Mouse (Mus musculus): ENCODE measurements at regions not wholly inside any gene's neighbourhood (a gene's known extent, or its start where the extent isn't known, plus 50 kb on each side); places are given as distances from the start of the nearest gene placed in this dataset.

GRCm38 (mm10) chr1:185617691-185618090, 163.0 kb downstream of the Slc30a10 start:
- in situ Hi-C loops (cut with MboI; ENCODE audit: low sequenced_read_pairs), result no loop called here

GRCm38 (mm10) chr1:185619011-185619410, 164.4 kb downstream of the Slc30a10 start:
- in situ Hi-C loops (cut with MboI; ENCODE audit: low sequenced_read_pairs), result no loop called here

- in situ Hi-C loops (cut with MboI; ENCODE audit: low sequenced_read_pairs), result no loop called here
Measured at GRCm38 (mm10) chr1:185628401-185628800, 173.8 kb downstream of the Slc30a10 start.

DNA sequence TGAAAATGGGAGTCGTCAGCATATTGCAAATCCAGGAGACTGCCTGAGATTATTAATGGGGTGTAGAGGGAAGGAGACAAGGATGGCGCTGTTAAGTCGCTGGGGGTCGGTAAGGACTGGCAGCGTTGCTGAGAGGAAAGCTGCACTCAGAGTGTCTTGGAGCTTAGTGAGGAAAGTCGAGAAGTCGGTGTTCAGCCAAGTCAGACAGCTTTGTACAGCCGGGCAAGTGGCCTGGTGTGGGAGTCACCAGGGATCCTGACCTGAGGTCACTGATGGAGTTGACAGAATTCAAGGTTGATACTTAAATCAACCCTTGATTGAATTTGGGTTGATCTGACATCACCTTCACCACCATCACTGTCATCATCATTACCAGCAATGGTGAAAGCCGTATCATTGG, 175.3 kb downstream of the Slc30a10 start:
- in situ Hi-C loops (cut with MboI; ENCODE audit: low sequenced_read_pairs), result no loop called here

DNA sequence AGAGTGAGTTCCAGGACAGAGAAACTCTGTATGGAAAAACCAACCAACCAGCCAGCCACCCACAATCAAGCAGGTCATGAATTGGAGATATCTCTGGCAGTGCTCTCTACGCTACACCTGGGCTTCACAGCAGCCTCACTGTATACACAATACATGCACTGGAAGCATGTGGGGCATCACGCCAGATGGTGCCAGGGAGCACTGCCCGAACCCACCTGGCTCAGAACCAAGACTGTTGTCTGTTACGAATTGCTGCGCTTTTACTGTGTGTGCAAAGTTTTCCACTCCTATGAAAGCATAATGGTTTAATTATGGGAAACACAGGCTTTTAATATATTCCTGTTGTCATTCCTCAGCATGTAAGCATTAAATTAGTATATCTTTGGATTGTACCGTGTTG, 184.0 kb downstream of the Slc30a10 start:
- in situ Hi-C loops (cut with MboI; ENCODE audit: low sequenced_read_pairs), result no loop called here

- in situ Hi-C loops (cut with MboI; ENCODE audit: low sequenced_read_pairs), result no loop called here
Measured at GRCm38 (mm10) chr1:185639486-185639885, 184.8 kb downstream of the Slc30a10 start.

GRCm38 (mm10) chr1:185644026-185644425, 189.4 kb downstream of the Slc30a10 start:
- in situ Hi-C loops (cut with MboI; ENCODE audit: low sequenced_read_pairs), result no loop called here

GRCm38 (mm10) chr1:185648128-185648527, 193.5 kb downstream of the Slc30a10 start:
- in situ Hi-C loops (cut with MboI; ENCODE audit: low sequenced_read_pairs), result no loop called here

DNA sequence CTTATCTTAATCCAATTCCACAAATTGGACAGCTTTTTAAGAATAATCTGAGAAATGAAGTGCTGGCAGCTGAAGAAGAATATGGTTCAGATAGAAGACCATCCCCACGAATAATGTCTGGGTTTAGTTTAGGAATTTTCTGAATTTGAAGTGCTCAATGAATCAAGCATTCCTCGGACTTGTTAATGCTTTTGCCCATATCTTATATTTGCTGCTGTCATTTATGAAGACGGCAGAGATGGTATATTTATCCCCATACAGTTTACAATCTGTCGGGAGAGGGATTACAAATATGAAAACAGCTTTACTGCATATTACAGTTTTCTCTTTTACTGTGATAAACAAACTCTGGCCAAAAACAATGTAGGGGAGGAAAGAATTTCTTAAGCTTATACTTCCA, 194.3 kb downstream of the Slc30a10 start:
- in situ Hi-C loops (cut with MboI; ENCODE audit: low sequenced_read_pairs), result no loop called here

DNA sequence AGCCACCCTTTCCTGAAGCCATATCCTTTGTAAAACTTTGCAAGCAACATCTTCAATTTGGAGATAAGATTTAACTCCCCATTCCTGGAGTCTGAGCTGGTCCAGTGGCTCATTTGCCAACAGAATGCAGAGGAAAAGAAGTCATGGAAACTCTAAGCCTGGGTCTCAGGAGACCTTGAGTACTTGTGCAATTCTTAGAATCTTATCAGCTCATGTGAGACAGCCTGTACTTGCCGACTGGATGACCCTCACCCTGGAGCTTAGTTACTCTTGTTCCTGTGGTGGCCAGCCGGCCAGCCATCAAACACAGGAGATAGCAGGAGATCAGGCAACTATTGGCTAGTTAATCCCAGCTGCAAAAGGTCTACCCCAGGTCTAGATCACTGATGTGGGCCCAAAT, 196.3 kb downstream of the Slc30a10 start:
- in situ Hi-C loops (cut with MboI; ENCODE audit: low sequenced_read_pairs), result no loop called here

- in situ Hi-C loops (cut with MboI; ENCODE audit: low sequenced_read_pairs), result no loop called here
Measured at GRCm38 (mm10) chr1:185655021-185655420, 200.4 kb downstream of the Slc30a10 start.

DNA sequence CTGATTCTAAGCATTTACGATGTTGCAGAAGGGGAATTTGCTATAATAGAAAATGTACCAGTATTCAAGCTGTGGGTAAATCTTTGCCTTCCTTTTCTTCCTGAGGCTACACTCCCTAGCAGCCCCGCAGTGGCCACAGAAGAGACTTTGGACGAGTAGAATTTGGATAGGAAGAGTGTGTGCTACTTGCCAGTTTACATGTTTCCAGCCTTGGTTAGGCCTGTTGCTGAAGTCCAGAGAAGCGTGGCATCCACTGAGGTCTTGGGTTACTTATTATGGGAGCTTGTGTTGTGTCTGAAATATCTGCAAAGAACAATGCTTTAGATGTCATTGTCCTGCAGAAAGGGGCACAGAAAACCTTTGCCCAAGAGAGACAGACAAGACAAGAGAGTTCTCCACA, 200.8 kb downstream of the Slc30a10 start:
- in situ Hi-C loops (cut with MboI; ENCODE audit: low sequenced_read_pairs), result no loop called here

- in situ Hi-C loops (cut with MboI; ENCODE audit: low sequenced_read_pairs), result no loop called here
Measured at GRCm38 (mm10) chr1:185657286-185657685, 202.6 kb downstream of the Slc30a10 start.

DNA sequence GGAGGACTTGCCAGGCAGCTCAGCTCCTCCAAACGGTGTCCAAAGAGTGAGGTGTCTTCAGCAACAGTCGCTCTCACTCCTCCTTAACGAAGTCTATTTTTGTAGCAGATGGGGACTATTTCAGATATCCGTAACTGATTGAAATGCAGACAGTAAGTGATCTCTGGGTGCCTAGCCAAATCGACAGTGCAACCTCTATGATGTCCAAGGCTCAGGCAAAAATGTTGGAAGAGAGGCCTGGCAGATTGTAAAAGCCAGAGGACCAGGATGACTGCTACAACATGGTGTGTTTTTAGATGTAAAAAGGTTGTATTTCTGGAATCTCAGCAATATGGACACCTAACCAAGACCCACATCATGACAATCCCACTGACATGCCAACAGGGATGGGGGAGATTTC, 204.8 kb downstream of the Slc30a10 start:
- in situ Hi-C loops (cut with MboI; ENCODE audit: low sequenced_read_pairs), result no loop called here

- in situ Hi-C loops (cut with MboI; ENCODE audit: low sequenced_read_pairs), result no loop called here
Measured at GRCm38 (mm10) chr1:185662336-185662735, 207.7 kb downstream of the Slc30a10 start.

GRCm38 (mm10) chr1:185670029-185670741, 215.5 kb downstream of the Slc30a10 start:
- in situ Hi-C loops (cut with MboI; ENCODE audit: low sequenced_read_pairs), result no loop called here

DNA sequence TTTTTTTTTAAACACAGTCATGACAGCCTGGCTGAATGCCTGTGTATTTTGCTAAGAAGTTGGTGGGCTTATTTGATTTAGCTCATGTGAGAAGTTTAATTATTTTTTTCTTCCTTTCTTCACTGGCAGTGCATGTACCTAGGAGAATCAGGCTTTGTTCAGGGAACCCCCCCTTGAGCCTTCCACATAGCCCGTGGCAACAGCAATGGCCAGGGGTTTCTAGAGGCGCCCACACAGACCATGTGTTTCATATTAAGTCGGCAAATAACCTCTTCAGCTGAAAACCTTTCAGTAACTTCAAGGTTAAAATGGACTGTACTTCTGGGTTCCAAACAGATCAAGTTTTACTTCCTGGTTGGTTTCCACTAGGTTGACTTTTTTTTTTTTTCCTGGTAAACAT, 218.3 kb downstream of the Slc30a10 start:
- in situ Hi-C loops (cut with MboI; ENCODE audit: low sequenced_read_pairs), result no loop called here

DNA sequence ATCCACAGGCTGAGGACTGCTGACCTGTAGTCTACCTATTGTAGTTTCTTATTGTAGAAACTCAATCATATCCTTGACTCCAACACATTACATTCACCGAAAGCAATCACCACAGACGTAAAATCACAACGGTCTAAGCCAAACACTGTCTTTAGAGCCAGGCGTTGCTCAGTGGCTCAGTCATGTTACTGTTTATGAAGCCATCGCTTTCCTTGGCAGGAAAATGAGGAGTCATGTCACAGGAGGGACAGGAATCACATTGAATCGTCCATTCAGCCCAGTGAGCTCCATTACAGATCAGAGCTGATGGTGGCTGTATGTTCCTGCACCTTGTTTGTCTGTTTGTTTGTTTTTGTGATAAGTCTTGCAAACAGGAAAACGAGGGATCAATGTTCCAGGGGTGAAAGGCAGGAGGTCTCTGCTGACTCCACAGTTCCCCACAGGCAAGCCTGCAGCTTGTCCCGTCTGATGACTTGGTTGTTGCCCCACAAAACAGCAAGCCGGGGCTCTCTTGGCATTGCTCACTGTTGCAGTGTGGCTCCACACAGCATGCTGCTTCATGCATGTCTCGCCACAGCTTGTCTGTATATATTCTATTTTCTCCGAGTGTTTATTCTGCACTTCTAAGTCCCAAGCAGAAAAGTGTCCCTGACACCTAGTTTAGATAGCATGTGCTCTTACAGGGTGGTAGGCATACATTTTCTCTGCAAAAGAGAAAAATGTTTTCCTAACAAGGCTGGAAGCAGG, 221.2 kb downstream of the Slc30a10 start:
- in situ Hi-C loops (cut with MboI; ENCODE audit: low sequenced_read_pairs), result no loop called here

DNA sequence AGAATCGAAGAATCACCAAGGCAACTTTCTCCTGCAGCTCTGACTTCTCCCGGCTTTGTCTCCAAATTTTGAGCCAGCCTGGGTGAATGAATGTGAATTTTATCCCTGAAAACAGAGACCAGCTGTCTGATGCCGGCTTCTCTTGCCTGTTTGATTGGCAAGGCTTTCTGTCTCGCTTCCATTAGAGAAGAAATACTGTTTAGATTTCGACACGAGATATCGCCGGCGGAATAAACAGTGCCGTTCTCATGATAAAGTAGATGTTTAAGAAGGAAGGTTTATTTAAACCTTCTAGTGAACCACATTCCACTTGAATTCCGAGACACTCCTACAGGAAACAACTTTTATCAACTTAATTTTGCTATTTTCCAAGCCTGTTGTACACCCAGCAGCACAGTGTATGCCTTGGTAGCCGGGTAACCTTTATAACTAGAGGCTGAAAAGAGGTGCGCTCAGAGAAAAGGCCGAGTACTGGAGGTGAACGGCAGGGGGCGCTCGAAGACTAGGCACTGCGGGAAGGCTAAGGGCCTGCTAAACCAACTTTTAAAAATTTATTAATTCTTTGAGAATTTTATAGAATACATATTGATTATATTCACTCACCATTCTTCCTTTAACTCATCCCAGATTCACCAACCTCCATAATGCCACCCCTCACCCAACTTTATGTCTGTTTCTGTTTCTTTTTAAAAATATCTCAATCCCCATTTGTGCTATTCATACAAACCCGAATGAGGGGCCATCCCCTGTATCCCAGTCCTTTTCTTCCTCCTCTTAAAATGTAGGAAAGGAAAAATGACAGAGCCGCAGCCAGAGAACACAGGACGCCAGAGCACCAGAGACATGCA, 227.2 kb downstream of the Slc30a10 start:
- in situ Hi-C loops (cut with MboI; ENCODE audit: low sequenced_read_pairs), result no loop called here

DNA sequence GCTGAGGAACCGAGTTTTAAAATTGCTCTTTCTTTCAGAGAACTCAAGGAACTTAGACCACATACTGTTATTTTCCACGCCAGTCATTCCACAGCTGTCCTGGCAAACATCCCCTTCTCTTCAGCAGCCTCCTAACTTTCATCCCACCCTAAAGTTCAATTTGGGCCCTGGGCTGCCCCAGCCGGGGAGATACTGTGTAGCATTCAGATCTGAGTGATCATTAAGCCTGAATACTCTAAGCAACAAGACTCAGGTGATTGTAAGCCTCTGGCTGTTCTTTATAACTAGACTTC, 227.8 kb downstream of the Slc30a10 start:
- in situ Hi-C loops (cut with MboI; ENCODE audit: low sequenced_read_pairs), result no loop called here

GRCm38 (mm10) chr1:185684638-185685037, 230.0 kb downstream of the Slc30a10 start:
- in situ Hi-C loops (cut with MboI; ENCODE audit: low sequenced_read_pairs), result no loop called here

DNA sequence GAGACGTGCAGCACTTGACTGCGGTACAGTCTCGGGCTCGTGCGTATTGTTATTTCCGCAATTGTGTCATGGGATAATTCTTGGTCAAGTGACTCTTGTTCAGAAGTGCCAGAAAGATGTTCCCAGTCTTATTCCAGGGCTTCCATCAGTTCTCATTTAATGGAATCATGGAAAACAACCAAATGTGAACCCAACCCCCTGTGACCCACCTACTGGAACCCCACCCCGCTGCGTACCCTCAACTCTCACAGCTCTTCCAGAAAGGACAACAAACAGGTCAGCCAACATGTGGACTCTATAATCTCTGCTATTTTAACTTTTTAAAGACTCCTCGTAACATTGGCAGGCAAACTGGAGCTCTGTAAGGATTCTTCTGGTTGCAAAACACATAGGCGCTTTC, 233.9 kb downstream of the Slc30a10 start:
- in situ Hi-C loops (cut with MboI; ENCODE audit: low sequenced_read_pairs), result no loop called here
